Mouse (Mus musculus): ENCODE measurements around the gene Neurog3. TPM values are rescaled to one million over a fixed set of nuclear protein-coding genes. Genes with fewer than 3 reads are reported as not detected.

The Neurog3 gene
- polyA plus RNA-seq, 1 experiment, result not detected

GRCm38 (mm10) chr10:62147466-62148248 is 14.8 kb downstream of the Neurog3 start:
- WGBS, result 56% methylated on average over 12 of the region's 12 CpGs
- H3K27ac ChIP-seq (ENCODE audit: control insufficient read depth, insufficient read depth, low read depth, low read length, poor library complexity), result no peak overlapping the region
- H3K4me3 ChIP-seq (replicated peaks; ENCODE audit: control insufficient read depth, low read depth, low read length), result no peak overlapping the region
- H3K4me1 ChIP-seq (ENCODE audit: control insufficient read depth, insufficient read depth, low read length), result no peaks in the 10 kb centered on the region
- TF ChIP-seq CTCF (IDR thresholded peaks at IDR 0.05; ENCODE audit: control insufficient read depth, insufficient read depth, low read length) (no peak), POLR2A (IDR thresholded peaks at IDR 0.05; ENCODE audit: borderline replicate concordance, control insufficient read depth, low read depth, low read length) (no peak)

- TF ChIP-seq CTCF (IDR thresholded peaks at IDR 0.05; ENCODE audit: control insufficient read depth, insufficient read depth, low read length) (no peak), POLR2A (IDR thresholded peaks at IDR 0.05; ENCODE audit: borderline replicate concordance, control insufficient read depth, low read depth, low read length) (no peak)
- Histone ChIP-seq H3K4me1 (ENCODE audit: control insufficient read depth, insufficient read depth, low read length) (no peaks in the 10 kb centered on the region), H3K4me3 (replicated peaks; ENCODE audit: control insufficient read depth, low read depth, low read length) (no peak overlapping the region), H3K27ac (ENCODE audit: control insufficient read depth, insufficient read depth, low read depth, low read length, poor library complexity) (no peak overlapping the region)
- WGBS, result 66% methylated on average over 7 of the region's 7 CpGs
Measured at GRCm38 (mm10) chr10:62149929-62150328, 17.0 kb downstream of the Neurog3 start.

DNA sequence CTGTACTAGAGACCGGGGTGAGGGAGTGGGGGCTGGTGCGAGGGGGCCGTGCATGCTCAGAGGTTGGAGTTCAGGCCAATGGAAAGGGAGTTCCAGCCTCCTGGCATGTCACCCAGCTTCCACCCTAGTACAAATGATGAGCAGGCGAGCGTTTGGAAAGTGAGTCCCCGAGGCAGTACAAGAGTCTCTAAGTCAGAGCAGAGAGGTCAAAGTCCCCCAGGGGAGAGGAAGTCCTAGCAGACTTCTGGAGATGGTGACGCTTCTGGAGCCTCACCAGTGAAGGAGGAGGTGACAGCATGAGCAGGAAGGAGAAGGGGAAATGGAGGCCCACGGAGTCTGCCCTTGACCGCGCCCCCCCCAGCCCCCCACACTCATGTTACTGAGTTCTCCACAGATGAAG is 29.5 kb downstream of the Neurog3 start:
- 20% methylated on average over 10 of the region's 10 CpGs for WGBS
- H3K4me1 ChIP-seq (ENCODE audit: control insufficient read depth, insufficient read depth, low read length), result no peaks in the 10 kb centered on the region
- H3K27ac ChIP-seq (ENCODE audit: control insufficient read depth, insufficient read depth, low read depth, low read length, poor library complexity), result no peak overlapping the region
- no peak overlapping the region for H3K4me3 ChIP-seq (replicated peaks; ENCODE audit: control insufficient read depth, low read depth, low read length)
- TF ChIP-seq CTCF (IDR thresholded peaks at IDR 0.05; ENCODE audit: control insufficient read depth, insufficient read depth, low read length) (no peak), POLR2A (IDR thresholded peaks at IDR 0.05; ENCODE audit: borderline replicate concordance, control insufficient read depth, low read depth, low read length) (no peak)

DNA sequence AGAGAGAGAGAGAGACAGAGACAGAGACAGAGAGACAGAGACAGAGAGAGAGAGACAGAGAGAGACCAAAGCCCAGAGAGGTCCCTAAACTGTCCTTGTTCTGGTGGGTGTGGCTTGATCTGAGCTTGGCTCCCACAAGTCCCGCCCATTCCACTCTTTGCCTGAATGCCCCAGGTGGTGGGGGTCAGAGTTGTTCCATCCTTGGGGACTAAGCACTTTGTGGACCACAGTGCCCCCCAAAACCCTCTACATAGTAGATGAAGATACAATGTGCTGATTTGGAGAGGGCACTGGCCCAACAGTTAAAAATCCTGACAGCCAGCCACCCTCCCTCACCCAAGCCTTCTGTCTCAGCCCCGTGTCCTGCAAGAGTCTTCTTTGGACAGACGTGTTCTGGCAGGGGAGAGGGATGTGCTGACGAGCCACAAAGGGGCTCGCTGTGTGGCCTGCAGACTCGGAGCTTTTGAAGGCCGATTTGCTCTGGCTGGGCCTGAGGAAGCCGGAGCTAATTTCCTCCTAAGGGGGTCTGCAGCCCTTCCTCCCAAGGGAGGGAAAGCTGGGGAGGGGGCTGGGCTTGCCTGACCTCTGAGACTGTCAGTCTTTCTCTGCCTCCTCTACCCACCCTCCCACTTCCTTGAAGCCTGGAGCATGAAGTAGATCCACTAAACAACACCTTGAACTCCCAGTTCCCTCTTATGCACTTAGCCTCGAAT is 40.1 kb downstream of the Neurog3 start:
- TF ChIP-seq POLR2A (IDR thresholded peaks at IDR 0.05; ENCODE audit: borderline replicate concordance, control insufficient read depth, low read depth, low read length) (no peak), CTCF (IDR thresholded peaks at IDR 0.05; ENCODE audit: control insufficient read depth, insufficient read depth, low read length) (no peak)
- Histone ChIP-seq H3K4me3 (replicated peaks; ENCODE audit: control insufficient read depth, low read depth, low read length) (no peak overlapping the region), H3K27ac (ENCODE audit: control insufficient read depth, insufficient read depth, low read depth, low read length, poor library complexity) (no peak overlapping the region), H3K4me1 (ENCODE audit: control insufficient read depth, insufficient read depth, low read length) (no peaks in the 10 kb centered on the region; the same call in 1 of the 2 replicates)
- WGBS, result 43% methylated on average over 9 of the region's 9 CpGs

DNA sequence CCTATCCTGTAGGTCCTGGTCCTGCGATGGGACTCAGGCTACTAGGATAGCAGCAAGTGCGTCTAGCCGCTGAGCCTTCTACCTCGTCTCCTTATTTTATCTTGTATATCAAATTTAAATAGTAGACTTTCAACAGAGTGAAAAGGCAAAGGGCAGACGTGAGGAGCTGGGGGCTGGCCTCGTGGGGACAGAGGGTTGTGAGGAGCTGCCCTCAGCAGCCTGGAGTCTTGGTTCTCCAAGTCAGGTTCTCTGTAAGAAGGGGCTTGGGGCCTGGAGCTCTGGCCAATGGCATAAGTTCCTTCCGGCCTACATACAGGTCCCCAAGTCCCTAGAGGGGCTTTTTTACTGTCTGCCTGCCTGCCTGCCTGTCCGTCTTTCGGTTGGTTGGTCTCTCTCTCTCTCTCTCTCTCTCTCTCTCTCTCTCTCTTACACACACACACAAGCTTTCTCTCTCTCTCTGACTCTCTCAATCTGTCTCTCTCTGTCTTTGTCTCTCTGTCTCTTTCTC is 41.1 kb downstream of the Neurog3 start:
- Histone ChIP-seq H3K27ac (ENCODE audit: control insufficient read depth, insufficient read depth, low read depth, low read length, poor library complexity) (no peak overlapping the region), H3K4me1 (ENCODE audit: control insufficient read depth, insufficient read depth, low read length) (no peaks in the 10 kb centered on the region; the same call in 1 of the 2 replicates), H3K4me3 (replicated peaks; ENCODE audit: control insufficient read depth, low read depth, low read length) (no peak overlapping the region)
- 70% methylated on average over 9 of the region's 9 CpGs for WGBS
- TF ChIP-seq CTCF (IDR thresholded peaks at IDR 0.05; ENCODE audit: control insufficient read depth, insufficient read depth, low read length) (no peak), POLR2A (IDR thresholded peaks at IDR 0.05; ENCODE audit: borderline replicate concordance, control insufficient read depth, low read depth, low read length) (no peak)

GRCm38 (mm10) chr10:62174533-62175313 is 41.8 kb downstream of the Neurog3 start:
- H3K4me1 ChIP-seq (ENCODE audit: control insufficient read depth, insufficient read depth, low read length), result no peaks in the 10 kb centered on the region; the same call in 1 of the 2 replicates
- no peak overlapping the region for H3K4me3 ChIP-seq (replicated peaks; ENCODE audit: control insufficient read depth, low read depth, low read length)
- no peak overlapping the region for H3K27ac ChIP-seq (ENCODE audit: control insufficient read depth, insufficient read depth, low read depth, low read length, poor library complexity)
- WGBS, result 80% methylated on average over 15 of the region's 15 CpGs
- TF ChIP-seq POLR2A (IDR thresholded peaks at IDR 0.05; ENCODE audit: borderline replicate concordance, control insufficient read depth, low read depth, low read length), result no peak

GRCm38 (mm10) chr10:62179944-62180343 is 47.1 kb downstream of the Neurog3 start:
- H3K4me3 ChIP-seq (replicated peaks; ENCODE audit: control insufficient read depth, low read depth, low read length), result no peak overlapping the region
- H3K27ac ChIP-seq (ENCODE audit: control insufficient read depth, insufficient read depth, low read depth, low read length, poor library complexity), result no peak overlapping the region
- WGBS, result 83% methylated on average over 3 of the region's 3 CpGs
- TF ChIP-seq CTCF (IDR thresholded peaks at IDR 0.05; ENCODE audit: control insufficient read depth, insufficient read depth, low read length) (no peak), POLR2A (IDR thresholded peaks at IDR 0.05; ENCODE audit: borderline replicate concordance, control insufficient read depth, low read depth, low read length) (no peak)
- H3K4me1 ChIP-seq (ENCODE audit: control insufficient read depth, insufficient read depth, low read length), result no peaks in the 10 kb centered on the region

DNA sequence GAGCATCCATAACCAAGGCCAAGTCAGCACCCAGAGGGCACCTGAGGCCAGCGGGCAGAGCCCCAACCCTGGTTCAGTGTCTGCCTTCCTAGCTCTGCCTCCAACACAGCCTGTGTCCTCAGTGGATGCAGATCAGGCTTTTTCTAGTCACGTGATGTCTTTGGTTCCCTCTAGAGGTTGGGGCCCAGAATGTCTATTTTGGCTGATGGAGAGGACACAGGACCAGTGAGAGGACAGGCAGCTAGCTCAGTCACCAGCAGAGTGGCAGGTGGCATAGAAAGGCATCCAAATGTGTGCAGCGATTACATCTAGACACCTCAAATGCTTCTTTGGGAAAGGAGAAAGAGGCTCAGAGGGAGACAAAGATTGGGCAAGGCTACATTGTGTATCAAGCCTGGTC is 48.8 kb downstream of the Neurog3 start:
- H3K4me3 ChIP-seq (replicated peaks; ENCODE audit: control insufficient read depth, low read depth, low read length), result no peak overlapping the region
- 58% methylated on average over 3 of the region's 3 CpGs for WGBS
- H3K27ac ChIP-seq (ENCODE audit: control insufficient read depth, insufficient read depth, low read depth, low read length, poor library complexity), result no peak overlapping the region
- H3K4me1 ChIP-seq (ENCODE audit: control insufficient read depth, insufficient read depth, low read length), result no peaks in the 10 kb centered on the region
- TF ChIP-seq CTCF (IDR thresholded peaks at IDR 0.05; ENCODE audit: control insufficient read depth, insufficient read depth, low read length), result no peak
- TF ChIP-seq POLR2A (IDR thresholded peaks at IDR 0.05; ENCODE audit: borderline replicate concordance, control insufficient read depth, low read depth, low read length), result no peak
